In the genomic region with DNA sequence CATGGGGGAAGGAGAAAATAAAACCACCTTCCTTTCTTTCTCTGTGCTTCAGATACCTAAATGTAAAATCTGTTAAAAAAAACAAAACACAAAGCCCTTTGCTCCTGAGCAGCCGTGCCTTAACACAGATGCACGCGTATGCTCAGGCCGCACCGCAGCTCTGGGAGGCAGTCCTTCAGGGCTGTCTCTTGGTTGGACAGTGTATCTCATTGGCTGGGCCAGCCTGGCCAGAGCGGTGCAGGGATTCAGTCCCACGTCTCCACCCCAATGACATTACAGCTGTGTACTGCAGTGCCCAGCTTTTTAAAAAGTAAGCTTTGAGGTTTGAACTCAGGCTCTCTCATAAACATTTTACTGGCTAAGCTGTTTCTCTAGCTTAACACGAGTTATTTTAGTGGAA, we compare ENCODE assay signal across 22 mouse cellular contexts.
DNase-seq lines count a peak whose midpoint lies in the region; ATAC-seq and TF ChIP-seq lines count a peak whose summit lies in the region.
"Had no signal": no experiment of that assay in that cellular context is flagged by ENCODE, and none has a peak within 500 bp of the region (broad histone marks: within the 10 kb centered on the region; RNA-seq: fewer than 3 reads in every experiment).

No protein-coding gene starts in this region.

- H3K4me2 ChIP-seq in lung, embryonic 14.5 days, result no peak overlapping the region
- H3K4me2 ChIP-seq: forebrain, embryonic 15.5 days; heart, embryonic 11.5 days; hindbrain, embryonic 12.5 days; hindbrain, embryonic 15.5 days had no signal

- no peak overlapping the region for H3K27ac ChIP-seq in lung, embryonic 14.5 days (ENCODE audit: low read depth)
- peak overlapping the region; percentile 40; the same call in 1 of the 2 replicates for H3K27ac ChIP-seq in small intestine, adult 2 months (ENCODE audit: insufficient read depth, low read depth, low read length)
- H3K27ac ChIP-seq: forebrain, embryonic 10.5 days; forebrain, embryonic 15.5 days; hindbrain, embryonic 12.5 days; hindbrain, embryonic 15.5 days had no signal

- DNase-seq in gastrocnemius, postnatal 14 days, result peak; percentile 24
- DNase-seq in gastrocnemius, adult 18-20 months (ENCODE audit: low spot score), result no peak
- DNase-seq in lung, embryonic 14.5 days, result no peak
- no peak for DNase-seq in lung, adult 2 months
- DNase-seq in skeletal muscle tissue, adult 2 months (ENCODE audit: low read depth, low spot score), result peak; percentile 21
- DNase-seq in heart, adult 11 months, result no peak
- DNase-seq in embryo, embryonic 10 days (ENCODE audit: low spot score), result no peak
- DNase-seq: adrenal gland, adult 8-10 months; adrenal gland, postnatal 25 days; cerebellum, adult 11-12 months; cerebellum, adult 8-10 months; cerebellum, postnatal 10 days; cerebellum, postnatal 36 days; gastrocnemius, postnatal 25 days had no signal

- H3K9me3 ChIP-seq in lung, embryonic 14.5 days (ENCODE audit: low read depth, low read length), result no peaks in the 10 kb centered on the region
- H3K9me3 ChIP-seq: forebrain, embryonic 10.5 days; forebrain, embryonic 15.5 days; hindbrain, embryonic 12.5 days; hindbrain, embryonic 15.5 days had no signal

- no peaks in the 10 kb centered on the region for H3K27me3 ChIP-seq in lung, embryonic 14.5 days (ENCODE audit: insufficient read depth, low read length)
- no peaks in the 10 kb centered on the region for H3K27me3 ChIP-seq in small intestine, adult 2 months (ENCODE audit: control insufficient read depth, insufficient read depth, low read length)
- H3K27me3 ChIP-seq: forebrain, embryonic 15.5 days; hindbrain, embryonic 12.5 days; hindbrain, embryonic 15.5 days had no signal

- H3K4me1 ChIP-seq in lung, embryonic 14.5 days (ENCODE audit: insufficient read depth), result no peaks in the 10 kb centered on the region
- H3K4me1 ChIP-seq in lung, adult 2 months (ENCODE audit: control insufficient read depth, insufficient read depth, low read length), result no peaks in the 10 kb centered on the region
- no peaks in the 10 kb centered on the region for H3K4me1 ChIP-seq in small intestine, adult 2 months (ENCODE audit: control insufficient read depth, insufficient read depth, insufficient read length, low read length)
- H3K4me1 ChIP-seq: forebrain, embryonic 10.5 days; forebrain, embryonic 15.5 days; hindbrain, embryonic 12.5 days; hindbrain, embryonic 15.5 days had no signal

- TF ChIP-seq POLR2A in lung, adult 2 months (IDR thresholded peaks at IDR 0.05; ENCODE audit: borderline replicate concordance, extremely low read depth, low read depth, low read length), result no peak
- no peak for TF ChIP-seq POLR2A in small intestine, adult 2 months (IDR thresholded peaks at IDR 0.05; ENCODE audit: low read depth, low read length)

- peaks cover 22% of the 10 kb centered on the region; the same call in 1 of the 2 replicates for H3K36me3 ChIP-seq in lung, embryonic 14.5 days (ENCODE audit: insufficient read depth)
- peaks cover 61% of the 10 kb centered on the region for H3K36me3 ChIP-seq in small intestine, adult 2 months (ENCODE audit: control insufficient read depth, insufficient read depth, low read length)

- WGBS in lung, embryonic 14.5 days, result 67% methylated on average over 8 of the region's 8 CpGs
- WGBS in lung, adult 2 months, result 72% methylated on average over 8 of the region's 8 CpGs
- 79% methylated on average over 8 of the region's 8 CpGs for WGBS in small intestine, adult 2 months

- intact Hi-C loops in gastrocnemius, postnatal 14 days (cut with DNase I; ENCODE audit: low total_unique reads), result no loop called here

- ATAC-seq in lung, embryonic 14.5 days (ENCODE audit: insufficient read depth), result peak; percentile 54; the same call in 1 of the 2 replicates
- ATAC-seq: activated CD4-positive, CD25-positive, alpha-beta regulatory T cell, adult 4 months; CD4-positive, CD25-positive, alpha-beta regulatory T cell, adult 4 months; forebrain, embryonic 15.5 days had no signal

- H3K4me3 ChIP-seq in lung, embryonic 14.5 days (ENCODE audit: low read depth, low read length), result no peak overlapping the region
- no peak overlapping the region for H3K4me3 ChIP-seq in lung, adult 2 months (replicated peaks; ENCODE audit: extremely low read depth, low read depth, low read length)
- no peak overlapping the region for H3K4me3 ChIP-seq in small intestine, adult 2 months (ENCODE audit: low read depth, low read length)
- H3K4me3 ChIP-seq: forebrain, embryonic 10.5 days; forebrain, embryonic 15.5 days; hindbrain, embryonic 12.5 days; hindbrain, embryonic 15.5 days had no signal

- no peak overlapping the region for H3K9ac ChIP-seq in lung, embryonic 14.5 days
- H3K9ac ChIP-seq: forebrain, embryonic 15.5 days; hindbrain, embryonic 12.5 days; hindbrain, embryonic 15.5 days had no signal

- no peak for TF ChIP-seq CTCF in lung, embryonic 14.5 days (IDR thresholded peaks at IDR 0.05; ENCODE audit: low read depth)
- no peak for TF ChIP-seq CTCF in lung, adult 2 months (IDR thresholded peaks at IDR 0.05; ENCODE audit: insufficient read depth, low read length)
- TF ChIP-seq CTCF in small intestine, adult 2 months (IDR thresholded peaks at IDR 0.05; ENCODE audit: extremely low read depth, insufficient read length, insufficient replicate concordance, low read depth, low read length), result no peak

Comparison
In these comparisons a context has a peak if more than half of its experiments do, and no peak if none do; other contexts are left out.
1. DNase-seq: peak in gastrocnemius, postnatal 14 days (single experiment) and skeletal muscle tissue, adult 2 months (single experiment); none in gastrocnemius, adult 18-20 months (single experiment), lung, embryonic 14.5 days (single experiment), lung, adult 2 months (single experiment), heart, adult 11 months (single experiment) and embryo, embryonic 10 days (single experiment).